Mouse (Mus musculus) spleen, postnatal 36 days (tissue): ENCODE results near the gene Ahcyl1.
A peak's percentile ranks its signal among the peaks of the same experiment; 100 is the strongest.
"Not testable (repeated sequence)": the region's sequence is repeated elsewhere in the genome, so short reads cannot be mapped to it uniquely, and the experiment has no call there.

Experiments
- DNase-seq, 2 experiments: peaks; one replicate each; pipeline ENCODE4 v3.0.0; 2022; ENCODE audit warnings: low spot score in 2 of 2, mixed read lengths in 1 of 2

The Ahcyl1 gene

GRCm38 (mm10) chr3:107695948-107696881, at the start of gene Ahcyl1:
Gene Ahcyl1 (minus strand): TSS chr3:107696560.
- DNase-seq = peak; percentile 98

DNA sequence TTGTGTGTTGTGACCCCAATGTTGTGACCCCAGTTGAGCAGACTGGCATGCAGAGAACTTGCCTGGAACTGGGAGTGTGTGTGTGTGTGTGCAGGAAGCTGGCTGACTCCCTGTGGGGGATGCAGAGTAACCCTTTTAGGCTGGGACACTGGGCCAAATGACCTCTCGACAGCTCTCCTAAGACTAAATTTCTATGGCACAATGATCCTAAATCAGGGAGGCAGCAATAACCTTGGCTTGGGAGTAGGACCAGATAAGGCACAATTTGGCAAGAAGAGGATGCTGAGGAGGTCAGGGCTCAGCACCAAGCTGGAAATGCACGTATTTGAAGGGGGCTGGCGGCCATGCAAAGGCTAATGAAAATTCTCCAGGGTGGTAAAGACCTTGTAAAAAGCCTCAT, 49.7 kb upstream of the Ahcyl1 start:
- DNase-seq = peak in 1 of 2 experiments; percentile 13

DNA sequence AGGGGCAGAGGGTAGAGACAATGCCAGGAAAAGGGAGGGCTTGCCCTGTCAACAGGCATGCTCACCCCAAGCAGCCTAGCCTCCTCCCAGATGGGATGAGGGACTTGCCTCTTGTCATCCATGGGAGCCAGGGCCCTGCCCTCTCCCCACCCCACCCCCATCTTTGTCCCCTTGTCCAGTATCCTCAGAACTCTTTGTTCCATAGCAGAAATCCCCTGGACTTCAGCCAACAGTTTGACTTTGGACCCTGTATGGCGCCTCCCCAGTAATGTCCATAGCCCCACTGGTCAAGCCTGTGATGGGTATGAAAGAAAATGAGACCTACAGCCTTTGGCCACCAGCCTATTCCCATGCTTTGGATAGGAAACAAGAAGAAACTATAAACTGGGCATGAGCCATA, 47.3 kb upstream of the Ahcyl1 start:
- DNase-seq = no peak

DNA sequence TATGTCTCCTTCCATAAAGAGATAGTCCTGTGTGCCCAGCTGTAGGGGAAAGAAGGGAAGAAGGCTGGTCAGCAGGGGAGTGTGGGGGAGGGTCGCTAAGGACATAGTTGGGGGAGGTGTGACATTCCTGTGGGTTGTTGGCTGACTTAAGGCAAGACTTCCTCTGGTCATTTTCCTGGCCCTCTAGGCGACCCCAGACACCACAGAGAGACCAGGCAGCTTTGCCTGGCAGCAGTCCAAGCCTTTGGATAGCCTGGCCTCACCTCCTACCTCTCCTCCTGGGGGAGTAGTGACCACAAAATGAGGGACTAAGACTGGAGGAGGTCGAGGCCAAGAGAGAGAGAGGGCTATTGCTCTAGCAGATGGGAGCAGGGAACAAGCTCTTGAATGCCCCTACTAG, 46.7 kb upstream of the Ahcyl1 start:
- no peak for DNase-seq

DNA sequence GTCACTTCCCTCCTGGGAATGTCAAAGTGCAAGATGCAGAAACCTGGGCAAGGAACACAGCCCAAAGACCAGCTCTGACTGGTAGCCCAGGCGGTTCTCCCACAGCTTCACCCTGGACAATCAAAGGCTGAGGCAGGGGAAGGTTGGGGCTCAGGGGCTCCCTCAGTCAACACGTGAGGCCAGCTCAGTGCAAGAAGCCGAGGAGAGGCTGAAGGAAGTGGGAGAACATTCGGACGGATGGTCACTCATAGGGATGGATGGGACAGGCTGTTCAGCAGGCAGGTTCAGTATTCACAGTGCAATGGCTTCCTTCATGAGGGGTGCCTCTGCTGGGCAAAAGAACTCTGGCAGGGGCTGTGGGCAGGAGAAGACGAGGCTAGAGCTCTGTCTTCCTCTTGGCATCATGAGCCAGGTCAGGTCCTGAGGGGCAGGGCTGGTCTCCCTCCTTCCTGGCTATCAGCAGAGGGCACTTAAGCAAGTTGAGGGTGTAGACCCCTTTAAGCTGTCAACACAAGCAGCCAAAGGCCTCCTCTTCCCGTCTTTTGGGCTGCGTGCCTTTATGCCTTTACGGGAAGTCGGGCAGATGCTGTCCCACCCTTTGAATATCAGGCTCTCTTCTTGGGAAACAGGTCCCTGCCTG, 45.8 kb upstream of the Ahcyl1 start:
- DNase-seq = no peak

GRCm38 (mm10) chr3:107741387-107741786, 45.0 kb upstream of the Ahcyl1 start:
- DNase-seq = no peak

- DNase-seq = no peak
Observed at GRCm38 (mm10) chr3:107740578-107741207, 44.3 kb upstream of the Ahcyl1 start.

DNA sequence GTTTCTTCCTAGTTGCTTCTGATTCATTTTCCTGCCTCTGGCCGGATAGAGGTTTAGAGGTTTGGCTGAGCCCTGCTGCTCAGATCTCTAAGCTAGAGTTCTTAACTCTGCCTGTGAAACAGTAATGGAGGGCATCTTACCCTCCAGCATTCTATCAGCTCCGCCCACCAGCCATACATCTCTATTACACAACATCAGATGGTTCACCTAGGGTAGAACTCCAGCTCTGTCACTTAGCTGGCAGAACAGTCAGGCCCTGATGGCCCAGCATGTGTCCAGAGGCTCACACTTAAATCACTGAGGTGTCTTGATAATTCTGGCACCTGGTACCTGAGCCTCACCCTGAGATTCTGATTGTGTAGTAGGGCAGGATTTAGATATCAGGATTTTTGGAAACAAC, 43.6 kb upstream of the Ahcyl1 start:
- DNase-seq = no peak

GRCm38 (mm10) chr3:107739456-107739855, 43.1 kb upstream of the Ahcyl1 start:
- no peak for DNase-seq

DNA sequence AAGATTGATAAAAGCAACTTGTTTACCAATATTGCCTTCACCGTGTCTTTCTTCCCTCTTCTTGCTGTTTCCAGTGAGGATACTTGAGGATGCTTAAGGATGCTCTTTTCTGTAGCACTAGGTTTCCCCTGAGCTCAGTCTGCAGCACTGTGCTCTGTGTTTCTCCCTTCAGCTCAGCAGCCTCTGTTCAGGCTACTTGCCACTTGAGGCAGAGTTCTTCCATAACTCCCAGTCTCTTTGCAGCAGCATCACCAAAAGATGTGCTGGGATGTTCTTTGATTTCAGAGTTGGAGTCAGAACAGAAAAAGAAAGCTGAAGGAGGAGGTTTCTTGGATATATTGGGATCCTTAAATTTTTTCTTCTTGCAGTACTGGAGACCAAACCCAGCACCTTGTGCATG, 42.3 kb upstream of the Ahcyl1 start:
- no peak for DNase-seq

DNA sequence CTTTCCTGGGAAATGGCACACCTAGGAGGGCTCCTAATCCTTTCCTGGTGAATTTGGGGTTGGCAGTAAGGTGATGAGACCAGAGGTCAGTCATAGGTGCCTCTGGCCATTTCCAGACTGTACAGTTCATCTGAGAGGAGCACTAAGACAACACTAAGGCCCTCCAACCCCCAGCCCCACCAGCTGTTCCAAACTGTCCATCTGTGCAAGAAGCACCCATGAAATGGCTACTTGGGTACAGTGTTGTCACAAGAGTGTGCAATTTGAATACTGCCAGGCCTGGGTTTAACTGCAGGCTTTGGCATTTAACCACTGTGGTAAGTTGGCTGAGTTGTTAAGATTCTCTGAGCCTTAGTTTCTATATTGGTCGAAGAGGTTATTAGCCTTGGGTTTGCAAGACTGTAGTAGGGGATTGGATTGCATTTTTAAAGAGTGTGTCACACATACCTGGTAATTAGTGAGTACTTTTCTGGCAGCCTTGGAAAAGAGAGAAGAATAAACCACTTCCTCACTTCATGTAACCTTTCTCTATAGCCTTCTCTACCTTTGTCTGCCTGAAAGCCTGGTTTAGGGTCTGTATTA, 41.3 kb upstream of the Ahcyl1 start:
- DNase-seq = no peak

- DNase-seq = not testable (repeated sequence)
Observed at GRCm38 (mm10) chr3:107735620-107736019, 39.3 kb upstream of the Ahcyl1 start.

GRCm38 (mm10) chr3:107733329-107733728, 37.0 kb upstream of the Ahcyl1 start:
- DNase-seq = no peak

DNA sequence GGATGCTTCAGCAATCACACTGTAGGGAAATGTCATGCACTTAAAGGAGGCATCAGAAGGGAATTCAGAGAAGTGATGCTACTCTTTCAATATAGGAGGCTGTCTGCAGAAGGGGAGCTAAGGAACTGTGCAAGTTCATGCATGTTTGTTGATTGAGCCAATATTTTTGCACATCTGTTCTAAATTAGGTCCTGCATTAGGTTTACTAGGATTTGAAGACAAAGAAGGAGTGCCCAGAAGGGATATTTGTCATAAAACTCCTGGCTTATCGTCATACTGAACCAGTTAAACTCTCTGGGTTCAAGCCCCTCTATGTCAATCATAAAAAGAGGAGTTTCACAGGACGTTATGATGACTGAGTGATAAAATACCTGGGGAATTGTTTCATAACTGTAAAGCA, 33.9 kb upstream of the Ahcyl1 start:
- DNase-seq = no peak

GRCm38 (mm10) chr3:107728509-107728908, 32.1 kb upstream of the Ahcyl1 start:
- no peak for DNase-seq

GRCm38 (mm10) chr3:107715971-107716370, 19.6 kb upstream of the Ahcyl1 start:
- DNase-seq = no peak

- DNase-seq = no peak
Observed at GRCm38 (mm10) chr3:107714276-107714933, 18.0 kb upstream of the Ahcyl1 start.

DNA sequence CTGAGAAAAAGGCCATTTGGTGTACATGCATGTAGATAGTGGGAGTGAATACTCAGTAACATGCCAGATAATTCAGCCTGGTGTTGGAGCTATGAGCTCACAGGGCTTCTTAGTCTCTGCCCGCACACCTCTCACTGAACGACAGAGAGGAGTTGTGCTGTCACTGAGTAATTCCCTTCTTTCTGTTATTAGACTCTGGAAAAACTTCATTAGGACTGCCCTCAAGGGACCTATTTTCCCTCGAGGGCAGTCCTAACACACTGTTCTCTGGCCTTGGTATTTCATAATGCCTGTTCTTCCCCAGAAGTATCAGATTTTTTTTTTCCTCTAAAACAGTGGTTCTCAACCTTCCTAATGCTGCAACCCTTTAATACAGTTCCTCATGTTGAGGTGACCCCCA, 15.7 kb upstream of the Ahcyl1 start:
- DNase-seq = no peak

- DNase-seq = no peak
Observed at GRCm38 (mm10) chr3:107709156-107709555, 12.8 kb upstream of the Ahcyl1 start.

DNA sequence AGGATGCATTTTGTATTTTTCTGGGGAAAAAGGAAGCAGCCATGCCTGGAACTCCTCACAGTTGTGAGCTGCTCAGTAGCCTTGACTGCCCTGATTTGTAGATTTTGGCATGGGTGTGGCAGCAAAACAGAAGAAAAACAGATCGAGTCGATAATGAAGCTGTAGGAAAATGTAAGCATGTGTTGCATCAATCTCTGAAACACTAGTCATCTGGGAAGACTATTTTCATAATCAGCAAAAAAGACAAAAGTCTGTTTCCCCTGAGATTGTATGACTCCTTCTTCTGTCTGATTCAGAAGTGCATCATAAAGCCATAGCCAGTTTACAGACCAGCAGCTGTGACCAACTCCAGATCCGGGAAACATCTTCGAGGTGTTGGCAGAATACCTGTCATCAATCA, 10.9 kb upstream of the Ahcyl1 start:
- DNase-seq = no peak

DNA sequence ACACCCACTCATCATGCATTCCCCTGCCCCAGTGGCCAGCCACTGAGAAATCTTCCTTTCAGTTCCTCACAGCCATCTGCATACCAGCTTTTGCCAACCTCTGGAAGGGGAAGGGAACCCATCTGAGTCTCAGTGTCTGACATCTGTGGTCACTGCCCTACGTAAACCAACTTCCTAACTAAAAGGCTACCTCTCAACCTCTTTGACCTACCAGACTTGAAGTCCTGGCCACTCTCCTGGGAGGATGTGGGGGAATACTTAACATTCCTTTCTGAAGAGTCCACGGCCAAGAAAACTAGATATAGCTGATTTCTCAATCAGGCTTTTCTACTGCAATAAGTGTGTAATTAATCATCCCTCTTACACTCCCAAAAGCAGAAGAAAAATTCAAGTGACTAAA, 9.8 kb upstream of the Ahcyl1 start:
- peak; percentile 6 to 28 for DNase-seq

GRCm38 (mm10) chr3:107704371-107704705, 8.0 kb upstream of the Ahcyl1 start:
- no peak for DNase-seq
